ENCODE assay signal across 20 mouse cellular contexts in genomic region chr15:90189477-90189876, GRCm38 (mm10). TPM values are rescaled to one million over a fixed set of nuclear protein-coding genes. Genes with fewer than 3 reads are reported as not detected.
DNase-seq lines count a peak whose midpoint lies in the region; ATAC-seq and TF ChIP-seq lines count a peak whose summit lies in the region.
"Had no signal": no experiment of that assay in that cellular context is flagged by ENCODE, and none has a peak within 500 bp of the region (broad histone marks: within the 10 kb centered on the region; RNA-seq: fewer than 3 reads in every experiment).

No protein-coding gene starts in this region.

- intact Hi-C loops in gastrocnemius, adult 2 months (cut with DNase I) = no loop called here

- TF ChIP-seq CTCF in lung, embryonic 14.5 days (IDR thresholded peaks at IDR 0.05; ENCODE audit: low read depth) = no peak
- TF ChIP-seq CTCF in gastrocnemius, adult 2 months (IDR thresholded peaks at IDR 0.05) = no peak

- no peak for ATAC-seq in lung, embryonic 14.5 days (ENCODE audit: insufficient read depth)
- ATAC-seq: forebrain, embryonic 14.5 days; forebrain, embryonic 16.5 days had no signal

- no peaks in the 10 kb centered on the region for H3K4me1 ChIP-seq in lung, embryonic 14.5 days (ENCODE audit: insufficient read depth)
- no peaks in the 10 kb centered on the region; a peak in 1 of 4 replicates for H3K4me1 ChIP-seq in ES-E14 (ENCODE audit: control insufficient read depth in 2 of 2, insufficient read depth in 2 of 2, low read length in 2 of 2, poor library complexity in 1 of 2)
- H3K4me1 ChIP-seq in midbrain, embryonic 10.5 days = no peaks in the 10 kb centered on the region
- H3K4me1 ChIP-seq: embryonic facial prominence, embryonic 10.5 days; embryonic facial prominence, embryonic 12.5 days had no signal

- in situ Hi-C loops in ES-E14 (cut with MboI; ENCODE audit: low sequenced_read_pairs in 2 of 2, unreplicated experiment in 2 of 2) = no loop called here

- H3K9me3 ChIP-seq in lung, embryonic 14.5 days (ENCODE audit: low read depth, low read length) = no peaks in the 10 kb centered on the region
- H3K9me3 ChIP-seq in ES-E14 (ENCODE audit: control insufficient read depth, insufficient read depth, low read depth, low read length) = no peaks in the 10 kb centered on the region
- no peaks in the 10 kb centered on the region for H3K9me3 ChIP-seq in midbrain, embryonic 10.5 days (replicated peaks)
- H3K9me3 ChIP-seq: embryonic facial prominence, embryonic 10.5 days; embryonic facial prominence, embryonic 12.5 days had no signal

- DNase-seq in lung, embryonic 14.5 days = peak; percentile 11
- DNase-seq in lung, postnatal 4 days = no peak
- peak; percentile 57 for DNase-seq in ES-CJ7 (ENCODE audit: low read depth, low spot score)
- DNase-seq in ES-E14 (ENCODE audit: low read depth, low spot score) = peak; percentile 15
- DNase-seq in ZHBTc4 (ENCODE audit: low read depth, low spot score) = peak; percentile 59
- DNase-seq in layer of hippocampus, adult 18-20 months (ENCODE audit: low spot score in 2 of 2) = no peak
- DNase-seq in gastrocnemius, adult 2 months = no peak
- DNase-seq in midbrain, embryonic 10.5 days (ENCODE audit: low spot score) = no peak
- DNase-seq: adrenal gland, adult 2 months; adrenal gland, postnatal 10 days; adrenal gland, postnatal 25 days; cerebellum, adult 11-12 months; cerebellum, adult 2 months; cerebellum, adult 9-10 months; cerebellum, postnatal 10 days; cerebellum, postnatal 25 days had no signal

- H3K4me2 ChIP-seq in lung, embryonic 14.5 days = no peak overlapping the region
- H3K4me2 ChIP-seq: embryonic facial prominence, embryonic 12.5 days had no signal

- 61% methylated on average over 9 of the region's 9 CpGs for WGBS in lung, embryonic 14.5 days
- 90% methylated on average over 9 of the region's 9 CpGs for whole genome bisulfite sequencing in midbrain, embryonic 10.5 days

- H3K27me3 ChIP-seq in lung, embryonic 14.5 days (ENCODE audit: insufficient read depth, low read length) = no peaks in the 10 kb centered on the region
- no peaks in the 10 kb centered on the region for H3K27me3 ChIP-seq in midbrain, embryonic 10.5 days (ENCODE audit: low read depth, poor library complexity, severe bottlenecking)
- H3K27me3 ChIP-seq: embryonic facial prominence, embryonic 12.5 days had no signal

- no peak overlapping the region for H3K9ac ChIP-seq in lung, embryonic 14.5 days
- no peak overlapping the region for H3K9ac ChIP-seq in ES-E14 (ENCODE audit: insufficient read depth, low read depth, low read length, poor library complexity, severe bottlenecking)
- H3K9ac ChIP-seq: embryonic facial prominence, embryonic 12.5 days had no signal

- no peaks in the 10 kb centered on the region for H3K36me3 ChIP-seq in lung, embryonic 14.5 days (ENCODE audit: insufficient read depth)
- no peaks in the 10 kb centered on the region for H3K36me3 ChIP-seq in ES-E14 (ENCODE audit: control insufficient read depth, insufficient read depth, low read length, poor library complexity, severe bottlenecking)
- no peaks in the 10 kb centered on the region for H3K36me3 ChIP-seq in midbrain, embryonic 10.5 days
- H3K36me3 ChIP-seq: embryonic facial prominence, embryonic 10.5 days; embryonic facial prominence, embryonic 12.5 days had no signal

- no peak overlapping the region for H3K4me3 ChIP-seq in lung, embryonic 14.5 days (ENCODE audit: low read depth, low read length)
- H3K4me3 ChIP-seq in ES-E14 (ENCODE audit: insufficient read depth in 1 of 2, low read depth in 1 of 2, low read length in 2 of 2, poor library complexity in 1 of 2, severe bottlenecking in 1 of 2) = no peak overlapping the region
- no peak overlapping the region for H3K4me3 ChIP-seq in gastrocnemius, adult 2 months
- H3K4me3 ChIP-seq in midbrain, embryonic 10.5 days = no peak overlapping the region
- H3K4me3 ChIP-seq: embryonic facial prominence, embryonic 10.5 days; embryonic facial prominence, embryonic 12.5 days had no signal

- H3K27ac ChIP-seq in lung, embryonic 14.5 days (ENCODE audit: low read depth) = no peak overlapping the region
- H3K27ac ChIP-seq in ES-E14 (ENCODE audit: insufficient read depth, low read depth, low read length, poor library complexity, severe bottlenecking) = no peak overlapping the region
- no peak overlapping the region for H3K27ac ChIP-seq in gastrocnemius, adult 2 months
- no peak overlapping the region for H3K27ac ChIP-seq in midbrain, embryonic 10.5 days (replicated peaks)
- H3K27ac ChIP-seq: embryonic facial prominence, embryonic 10.5 days; embryonic facial prominence, embryonic 12.5 days had no signal

TF ChIP-seq in ES-E14, 5 proteins besides CTCF, POLR2A, EP300 and RAD21:
- TF ChIP-seq ZNF384 (IDR thresholded peaks at IDR 0.05; ENCODE audit: low read depth, low read length) (no peak), ZC3H11A (IDR thresholded peaks at IDR 0.05; ENCODE audit: borderline replicate concordance, low read depth, low read length) (no peak), HCFC1 (IDR thresholded peaks at IDR 0.05; ENCODE audit: borderline replicate concordance, insufficient read depth, low read length) (no peak), CHD2 (IDR thresholded peaks at IDR 0.05; ENCODE audit: low read depth, low read length) (no peak), MAFK (IDR thresholded peaks at IDR 0.05; ENCODE audit: insufficient read depth, low read depth, low read length) (no peak)
TF ChIP-seq in ES-E14: peak in this region for 0.

RNA-seq across cellular contexts. Expression of gene Alg10b, which starts 34.6 kb away (rescaled TPM):
- 34.4 and 37.3 TPM in 2 replicates for polyA plus RNA-seq in lung, embryonic 14.5 days (2014; fragmentation: Nextera tagmentation; extraction: Ambion mirVana)
- total RNA-seq in ES-E14 (2012; rRNA removed) = 30.9 and 40.3 TPM in 2 replicates
- total RNA-seq in layer of hippocampus, adult 18-20 months (2021) = 10 to 100 TPM; 28.0 to 30.1 TPM
- 10 to 100 TPM; 14.3 to 19.2 TPM for total RNA-seq in gastrocnemius, adult 2 months (2021)
- polyA plus RNA-seq in midbrain, embryonic 10.5 days (2016; fragmentation: Nextera tagmentation; extraction: Ambion mirVana) = 35.8 and 38.5 TPM in 2 replicates

Comparison
In these comparisons a context has a peak if more than half of its experiments do, and no peak if none do; other contexts are left out.
1. DNase-seq: peak in lung, embryonic 14.5 days (single experiment), ES-CJ7 (single experiment), ES-E14 (single experiment) and ZHBTc4 (single experiment); none in lung, postnatal 4 days (0 of 2), layer of hippocampus, adult 18-20 months (0 of 2), gastrocnemius, adult 2 months (single experiment) and midbrain, embryonic 10.5 days (single experiment).